Mouse (Mus musculus) ES-E14 (cell line): ENCODE results near the gene Shcbp1l. TPM values are rescaled to one million over a fixed set of nuclear protein-coding genes. Genes with fewer than 3 reads are reported as not detected.

Experiments used
- DNase-seq: peaks from one replicate; pipeline ENCODE4 v3.0.0-alpha.2; 2013; ENCODE audit warnings: low read depth, low spot score
- H3K27ac ChIP-seq: 2 replicates; pipeline ENCODE4 v1.5.1; 2012; ENCODE audit warnings: low read depth, mild to moderate bottlenecking, low read length, moderate library complexity, mixed read lengths; ENCODE audit not compliant: poor library complexity, insufficient read depth, severe bottlenecking
- H3K36me3 ChIP-seq: 2 replicates; pipeline ENCODE4 v1.6.1; 2012; ENCODE audit warnings: mild to moderate bottlenecking, low read length, moderate library complexity, mixed read lengths; ENCODE audit not compliant: control insufficient read depth, poor library complexity, insufficient read depth, severe bottlenecking
- H3K4me1 ChIP-seq, 2 experiments: fragments of 150-350 bp in 1 of 2; sonication (generic) in 1 of 2; 2 replicates each; pipeline ENCODE4 v1.6.1; 2012; ENCODE audit warnings: low read length in 2 of 2, mild to moderate bottlenecking in 1 of 2, mixed read lengths in 1 of 2; ENCODE audit not compliant: control insufficient read depth in 2 of 2, insufficient read depth in 2 of 2, poor library complexity in 1 of 2
- H3K4me3 ChIP-seq, 2 experiments: fragments of 150-350 bp in 1 of 2; sonication (generic) in 1 of 2; 2 replicates each; pipeline ENCODE4 v1.5.1; 2012; ENCODE audit warnings: low read length in 2 of 2, low read depth in 1 of 2, mild to moderate bottlenecking in 1 of 2, mixed read lengths in 1 of 2; ENCODE audit not compliant: insufficient read depth in 1 of 2, poor library complexity in 1 of 2, severe bottlenecking in 1 of 2
- H3K9ac ChIP-seq: 2 replicates; pipeline ENCODE4 v1.6.1; 2012; ENCODE audit warnings: low read depth, mild to moderate bottlenecking, low read length, mixed read lengths; ENCODE audit not compliant: poor library complexity, insufficient read depth, severe bottlenecking
- H3K9me3 ChIP-seq: fragments of 150-350 bp; sonication (generic); 2 replicates; pipeline ENCODE4 v1.6.1; 2012; ENCODE audit warnings: low read depth, mild to moderate bottlenecking, low read length; ENCODE audit not compliant: control insufficient read depth, insufficient read depth
- CHD2 ChIP-seq: IDR thresholded peaks from 2 replicates; pipeline ENCODE4 v1.6.1; 2014; ENCODE audit warnings: mild to moderate bottlenecking, low read depth, low read length, inconsistent platforms
- HCFC1 ChIP-seq: IDR thresholded peaks from 2 replicates; pipeline ENCODE4 v1.6.1; 2012; ENCODE audit warnings: low read length, inconsistent platforms, borderline replicate concordance; ENCODE audit not compliant: insufficient read depth
- MAFK ChIP-seq: IDR thresholded peaks from 2 replicates; pipeline ENCODE4 v1.6.1; 2014; ENCODE audit warnings: mild to moderate bottlenecking, low read depth, low read length, inconsistent platforms; ENCODE audit not compliant: insufficient read depth
- ZC3H11A ChIP-seq: IDR thresholded peaks from 2 replicates; pipeline ENCODE4 v1.6.1; 2012; ENCODE audit warnings: low read depth, mild to moderate bottlenecking, inconsistent platforms, low read length, borderline replicate concordance
- ZNF384 ChIP-seq: IDR thresholded peaks from 2 replicates; pipeline ENCODE4 v1.6.1; 2012; ENCODE audit warnings: low read depth, low read length, inconsistent platforms
- in situ Hi-C, 2 experiments: fragments of 600-800 bp; cut with MboI; formaldehyde crosslinking; loops; one replicate each; pipeline ENCODE4 v1.15.1; 2025; ENCODE audit warnings: low sequenced_read_pairs in 2 of 2, inconsistent platforms in 1 of 2; ENCODE audit not compliant: unreplicated experiment in 2 of 2
- total RNA-seq: library from RNA; depleted of rRNA; stranded (reverse); fragments of 300-350 nt; gene quantifications from 2 replicates; pipeline ENCODE4 v1.2.3, GENCODE M21; 2012

Shcbp1l gene
- total RNA-seq, 1 experiment = 2.3 TPM

- DNase-seq = peak; percentile 40
- H3K36me3 ChIP-seq = no peaks in the 10 kb centered on the region
- H3K27ac ChIP-seq = no peak overlapping the region
- in situ Hi-C loops = no loop called here
- H3K9ac ChIP-seq = no peak overlapping the region
- H3K4me3 ChIP-seq = peak overlapping the region; percentile 59 to 66; a peak in 3 of 4 replicates
- peaks cover 1 to 8% of the 10 kb centered on the region in 2 experiments; a peak in 2 of 4 replicates for H3K4me1 ChIP-seq
- 0 out of 2 replicates have a peak, but pooled peaks have one; percentile 12 for TF ChIP-seq ZC3H11A
- TF ChIP-seq ZNF384 = no peak
- TF ChIP-seq HCFC1 = no peak
- TF ChIP-seq CHD2 = no peak
- peak; percentile 59; the same call in 1 of the 2 replicates for TF ChIP-seq MAFK
- H3K9me3 ChIP-seq = no peaks in the 10 kb centered on the region
Measured at GRCm38 (mm10) chr1:153424271-153424670, 691 bp upstream of the Shcbp1l start.

- DNase-seq = no peak
- no peaks in the 10 kb centered on the region for H3K9me3 ChIP-seq
- no peak overlapping the region for H3K4me3 ChIP-seq
- no peaks in the 10 kb centered on the region for H3K36me3 ChIP-seq
- H3K27ac ChIP-seq = no peak overlapping the region
- in situ Hi-C loops = no loop called here
- H3K4me1 ChIP-seq = peaks cover 0 to 2% of the 10 kb centered on the region in 2 experiments; a peak in 1 of 4 replicates
- no peak overlapping the region for H3K9ac ChIP-seq
- no peak for TF ChIP-seq ZC3H11A
- TF ChIP-seq CHD2 = no peak
- no peak for TF ChIP-seq MAFK
- TF ChIP-seq HCFC1 = no peak
- no peak for TF ChIP-seq ZNF384
Measured at GRCm38 (mm10) chr1:153431158-153431557, 6.2 kb downstream of the Shcbp1l start.

DNA sequence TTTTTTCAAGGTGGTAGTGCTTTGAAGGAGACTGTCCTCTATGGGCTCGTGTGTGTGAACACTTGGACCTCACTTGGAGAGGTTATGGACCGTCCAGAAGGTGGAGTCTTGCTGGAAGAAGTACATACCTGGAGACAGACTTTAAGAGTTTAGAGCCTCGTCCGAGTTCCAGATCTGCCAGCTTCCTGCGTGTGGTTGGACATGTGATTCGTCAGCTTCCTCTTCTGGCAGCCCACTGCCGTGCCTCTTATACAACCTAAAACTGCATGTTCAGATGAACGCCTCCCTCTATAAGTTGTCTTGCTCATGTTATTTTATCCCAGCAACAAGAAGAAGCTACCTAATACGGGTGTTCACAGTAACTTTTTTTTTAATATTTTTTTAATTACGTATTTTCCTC lies 6.7 kb downstream of the Shcbp1l start:
- Histone ChIP-seq H3K4me1 (peaks cover 0 to 2% of the 10 kb centered on the region in 2 experiments; a peak in 1 of 4 replicates), H3K9me3 (no peaks in the 10 kb centered on the region), H3K9ac (no peak overlapping the region), H3K36me3 (no peaks in the 10 kb centered on the region), H3K4me3 (no peak overlapping the region), H3K27ac (no peak overlapping the region)
- DNase-seq = no peak
- in situ Hi-C loops = no loop called here
- no peak for TF ChIP-seq HCFC1
- TF ChIP-seq ZNF384 = no peak
- no peak for TF ChIP-seq ZC3H11A
- TF ChIP-seq CHD2 = no peak
- TF ChIP-seq MAFK = no peak

DNA sequence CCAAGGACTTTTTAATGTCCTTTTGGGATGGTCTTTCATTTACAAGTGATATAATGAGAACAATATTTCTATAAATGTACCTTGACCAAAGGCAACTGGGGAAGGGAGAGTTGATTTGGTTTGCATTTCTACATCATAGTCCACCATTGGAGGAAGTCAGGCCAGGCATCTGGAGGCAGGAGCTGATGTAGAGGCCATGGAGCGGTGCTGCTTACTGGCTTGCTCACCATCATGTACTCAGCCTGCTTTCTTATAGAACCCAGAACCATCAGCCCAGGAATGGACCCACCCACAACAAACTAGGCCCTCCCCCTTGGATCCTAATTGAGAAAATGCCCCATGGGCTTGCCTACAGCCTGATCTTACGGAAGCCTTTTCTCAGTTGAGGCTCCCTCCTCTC lies 7.4 kb downstream of the Shcbp1l start:
- Histone ChIP-seq H3K4me3 (no peak overlapping the region), H3K27ac (no peak overlapping the region), H3K36me3 (no peaks in the 10 kb centered on the region), H3K4me1 (peaks cover 0 to 2% of the 10 kb centered on the region in 2 experiments; a peak in 1 of 4 replicates), H3K9ac (no peak overlapping the region), H3K9me3 (no peaks in the 10 kb centered on the region)
- DNase-seq = no peak
- in situ Hi-C loops = no loop called here
- TF ChIP-seq ZC3H11A (no peak), CHD2 (no peak), ZNF384 (no peak), HCFC1 (no peak), MAFK (no peak)
